Mouse (Mus musculus): ENCODE measurements around the gene Ulk4. TPM values are rescaled to one million over a fixed set of nuclear protein-coding genes. Genes with fewer than 3 reads are reported as not detected.

The Ulk4 gene
- polyA plus RNA-seq, 1 experiment from 2014 or later, result 156 TPM

GRCm38 (mm10) chr9:121311846-121312236 is 34.8 kb upstream of the Ulk4 start:
- Histone ChIP-seq H3K4me3 (no peak overlapping the region), H3K4me1 (peaks cover 94% of the 10 kb centered on the region), H3K27ac (peak overlapping the region; percentile 93), H3K9me3 (no peaks in the 10 kb centered on the region), H3K27me3 (ENCODE audit: poor library complexity, severe bottlenecking) (no peaks in the 10 kb centered on the region), H3K36me3 (replicated peaks) (peaks cover 18% of the 10 kb centered on the region)
- 79% methylated on average over 6 of the region's 6 CpGs for WGBS
- no peak for DNase-seq (ENCODE audit: extremely low spot score, low spot score)

GRCm38 (mm10) chr9:121310501-121310900 is 33.5 kb upstream of the Ulk4 start:
- Histone ChIP-seq H3K36me3 (replicated peaks) (peaks cover 31% of the 10 kb centered on the region), H3K4me3 (no peak overlapping the region), H3K27me3 (ENCODE audit: poor library complexity, severe bottlenecking) (no peaks in the 10 kb centered on the region), H3K4me1 (peaks cover 94% of the 10 kb centered on the region), H3K9me3 (no peaks in the 10 kb centered on the region), H3K27ac (peak overlapping the region; percentile 93; the same call in 1 of the 2 replicates)
- DNase-seq (ENCODE audit: extremely low spot score, low spot score), result no peak
- WGBS, result 84% methylated on average over 7 of the region's 7 CpGs

- Histone ChIP-seq H3K4me1 (peaks cover 94% of the 10 kb centered on the region), H3K36me3 (replicated peaks) (peaks cover 33% of the 10 kb centered on the region), H3K9me3 (no peaks in the 10 kb centered on the region), H3K27me3 (ENCODE audit: poor library complexity, severe bottlenecking) (no peaks in the 10 kb centered on the region), H3K4me3 (peak overlapping the region; percentile 5; the same call in 1 of the 2 replicates), H3K27ac (peak overlapping the region; percentile 78)
- WGBS, result 43% methylated on average over 4 of the region's 4 CpGs
- no peak for DNase-seq (ENCODE audit: extremely low spot score, low spot score)
Observed at GRCm38 (mm10) chr9:121309287-121309686, 32.3 kb upstream of the Ulk4 start.

GRCm38 (mm10) chr9:121305456-121305855 is 28.5 kb upstream of the Ulk4 start:
- no peak overlapping the region for H3K27ac ChIP-seq
- no peak overlapping the region for H3K4me3 ChIP-seq
- no peaks in the 10 kb centered on the region for H3K27me3 ChIP-seq (ENCODE audit: poor library complexity, severe bottlenecking)
- 98% methylated on average over 4 of the region's 4 CpGs for WGBS
- H3K36me3 ChIP-seq (replicated peaks), result peaks cover 39% of the 10 kb centered on the region
- no peaks in the 10 kb centered on the region for H3K9me3 ChIP-seq
- peaks cover 94% of the 10 kb centered on the region for H3K4me1 ChIP-seq
- no peak for DNase-seq (ENCODE audit: extremely low spot score, low spot score)

GRCm38 (mm10) chr9:121304520-121304919 is 27.5 kb upstream of the Ulk4 start:
- no peak for DNase-seq (ENCODE audit: extremely low spot score, low spot score)
- H3K4me3 ChIP-seq, result 0 out of 2 replicates have a peak overlapping the region, but pooled peaks have one; percentile 36
- H3K9me3 ChIP-seq, result no peaks in the 10 kb centered on the region
- H3K4me1 ChIP-seq, result peaks cover 94% of the 10 kb centered on the region
- H3K36me3 ChIP-seq (replicated peaks), result peaks cover 39% of the 10 kb centered on the region
- H3K27me3 ChIP-seq (ENCODE audit: poor library complexity, severe bottlenecking), result no peaks in the 10 kb centered on the region
- peak overlapping the region; percentile 98 for H3K27ac ChIP-seq
- 70% methylated on average over 10 of the region's 10 CpGs for WGBS

- 15% methylated on average over 9 of the region's 9 CpGs for WGBS
- Histone ChIP-seq H3K4me3 (peak overlapping the region; percentile 36), H3K27me3 (ENCODE audit: poor library complexity, severe bottlenecking) (0 out of 2 replicates have a peak, but pooled peaks cover 2% of the 10 kb centered on the region), H3K27ac (peak overlapping the region; percentile 98), H3K36me3 (replicated peaks) (peaks cover 39% of the 10 kb centered on the region), H3K9me3 (no peaks in the 10 kb centered on the region), H3K4me1 (peaks cover 94% of the 10 kb centered on the region)
- DNase-seq (ENCODE audit: extremely low spot score, low spot score), result peak; percentile 69
Observed at GRCm38 (mm10) chr9:121303748-121304147, 26.8 kb upstream of the Ulk4 start.

- 55% methylated on average over 6 of the region's 6 CpGs for WGBS
- peak overlapping the region; percentile 36 for H3K4me3 ChIP-seq
- H3K4me1 ChIP-seq, result peaks cover 94% of the 10 kb centered on the region
- DNase-seq (ENCODE audit: extremely low spot score, low spot score), result no peak
- no peaks in the 10 kb centered on the region for H3K9me3 ChIP-seq
- 0 out of 2 replicates have a peak, but pooled peaks cover 4% of the 10 kb centered on the region for H3K27me3 ChIP-seq (ENCODE audit: poor library complexity, severe bottlenecking)
- H3K36me3 ChIP-seq (replicated peaks), result peaks cover 34% of the 10 kb centered on the region
- H3K27ac ChIP-seq, result peak overlapping the region; percentile 98
Observed at GRCm38 (mm10) chr9:121303086-121303485, 26.1 kb upstream of the Ulk4 start.

- H3K4me1 ChIP-seq, result peaks cover 98% of the 10 kb centered on the region
- 86% methylated on average over 8 of the region's 8 CpGs for WGBS
- DNase-seq (ENCODE audit: extremely low spot score, low spot score), result no peak
- H3K27ac ChIP-seq, result peak overlapping the region; percentile 98
- no peaks in the 10 kb centered on the region for H3K9me3 ChIP-seq
- peaks cover 32% of the 10 kb centered on the region for H3K36me3 ChIP-seq (replicated peaks)
- 0 out of 2 replicates have a peak, but pooled peaks cover 4% of the 10 kb centered on the region for H3K27me3 ChIP-seq (ENCODE audit: poor library complexity, severe bottlenecking)
- no peak overlapping the region; the same call in 1 of the 2 replicates for H3K4me3 ChIP-seq
Observed at GRCm38 (mm10) chr9:121302543-121302942, 25.5 kb upstream of the Ulk4 start.

GRCm38 (mm10) chr9:121301041-121301920 is 24.3 kb upstream of the Ulk4 start:
- Histone ChIP-seq H3K4me1 (peaks cover 95% of the 10 kb centered on the region), H3K27me3 (ENCODE audit: poor library complexity, severe bottlenecking) (peaks cover 13% of the 10 kb centered on the region), H3K4me3 (peak overlapping the region; percentile 96), H3K36me3 (replicated peaks) (peaks cover 21% of the 10 kb centered on the region), H3K27ac (peak overlapping the region; percentile 98), H3K9me3 (no peaks in the 10 kb centered on the region)
- DNase-seq (ENCODE audit: extremely low spot score, low spot score), result no peak
- WGBS, result 80% methylated on average over 22 of the region's 22 CpGs

GRCm38 (mm10) chr9:121299976-121300570 is 23.1 kb upstream of the Ulk4 start:
- Histone ChIP-seq H3K27ac (peak overlapping the region; percentile 98), H3K4me3 (peak overlapping the region; percentile 96), H3K4me1 (peaks cover 83% of the 10 kb centered on the region), H3K9me3 (no peaks in the 10 kb centered on the region), H3K36me3 (replicated peaks) (peaks cover 11% of the 10 kb centered on the region; the same call in 1 of the 2 replicates), H3K27me3 (ENCODE audit: poor library complexity, severe bottlenecking) (peaks cover 25% of the 10 kb centered on the region)
- WGBS, result 23% methylated on average over 19 of the region's 19 CpGs
- peak; percentile 59 for DNase-seq (ENCODE audit: extremely low spot score, low spot score)

- Histone ChIP-seq H3K27me3 (ENCODE audit: poor library complexity, severe bottlenecking) (peaks cover 33% of the 10 kb centered on the region), H3K9me3 (no peaks in the 10 kb centered on the region), H3K27ac (peak overlapping the region; percentile 98), H3K4me1 (peaks cover 75% of the 10 kb centered on the region), H3K4me3 (peak overlapping the region; percentile 96), H3K36me3 (replicated peaks) (peaks cover 11% of the 10 kb centered on the region; the same call in 1 of the 2 replicates)
- DNase-seq (ENCODE audit: extremely low spot score, low spot score), result no peak
- WGBS, result 61% methylated on average over 9 of the region's 9 CpGs
Observed at GRCm38 (mm10) chr9:121299223-121299755, 22.3 kb upstream of the Ulk4 start.

- peaks cover 11% of the 10 kb centered on the region; the same call in 1 of the 2 replicates for H3K36me3 ChIP-seq (replicated peaks)
- DNase-seq (ENCODE audit: extremely low spot score, low spot score), result no peak
- peak overlapping the region; percentile 96 for H3K4me3 ChIP-seq
- H3K27me3 ChIP-seq (ENCODE audit: poor library complexity, severe bottlenecking), result peaks cover 39% of the 10 kb centered on the region
- 44% methylated on average over 15 of the region's 15 CpGs for WGBS
- H3K9me3 ChIP-seq, result no peaks in the 10 kb centered on the region
- H3K4me1 ChIP-seq, result peaks cover 68% of the 10 kb centered on the region
- peak overlapping the region; percentile 98 for H3K27ac ChIP-seq
Observed at GRCm38 (mm10) chr9:121298411-121299091, 21.6 kb upstream of the Ulk4 start.

Measured in forebrain, embryonic 10.5 days (tissue).